9 mouse cellular contexts compared by ENCODE assay signal in the genomic region with DNA sequence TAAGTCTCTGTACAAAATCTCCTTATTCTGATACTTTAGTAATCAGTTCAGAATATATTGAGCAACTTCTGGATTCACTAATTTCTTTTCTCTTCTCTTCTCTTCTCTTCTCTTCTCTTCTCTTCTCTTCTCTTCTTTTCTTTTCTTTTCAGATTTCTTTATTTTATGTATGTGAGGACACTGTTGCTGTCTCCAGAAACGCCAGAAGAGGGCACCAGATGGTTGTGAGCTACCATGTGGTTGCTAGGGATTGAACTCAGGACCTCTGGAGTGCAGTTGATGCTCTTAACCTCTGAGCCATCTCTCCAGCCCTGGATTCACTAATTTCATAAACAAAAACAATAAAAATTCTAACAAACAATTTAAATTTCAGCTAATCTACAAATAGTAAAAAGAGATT. TPM values are rescaled to one million over a fixed set of nuclear protein-coding genes. Genes with fewer than 3 reads are reported as not detected.
A peak's percentile ranks its signal among the peaks of the same experiment; 100 is the strongest.
DNase-seq lines count a peak whose midpoint lies in the region; ATAC-seq lines count a peak whose summit lies in the region.
"Had no signal": no experiment of that assay in that cellular context is flagged by ENCODE, and none has a peak within 500 bp of the region (broad histone marks: within the 10 kb centered on the region; RNA-seq: fewer than 3 reads in every experiment).

No protein-coding gene starts in this region.

- H3K9ac ChIP-seq in hindbrain, embryonic 14.5 days = no peak overlapping the region
- H3K9ac ChIP-seq in hindbrain, embryonic 16.5 days (ENCODE audit: low read depth, low read length) = no peak overlapping the region

- no peak overlapping the region for H3K4me2 ChIP-seq in hindbrain, embryonic 14.5 days (replicated peaks)
- H3K4me2 ChIP-seq in hindbrain, embryonic 16.5 days (ENCODE audit: low read length) = no peak overlapping the region

- no peaks in the 10 kb centered on the region for H3K36me3 ChIP-seq in hindbrain, embryonic 14.5 days (replicated peaks; ENCODE audit: control insufficient read depth, insufficient read depth)
- no peaks in the 10 kb centered on the region for H3K36me3 ChIP-seq in hindbrain, embryonic 16.5 days (ENCODE audit: control insufficient read depth, insufficient read depth, low read length)

- 0% methylated on average over 1 of the region's 1 CpGs for WGBS in hindbrain, embryonic 14.5 days
- 0% methylated on average over 1 of the region's 1 CpGs for WGBS in hindbrain, embryonic 16.5 days

- H3K27me3 ChIP-seq in hindbrain, embryonic 14.5 days (ENCODE audit: control insufficient read depth, insufficient read depth, low read length) = no peaks in the 10 kb centered on the region
- H3K27me3 ChIP-seq in hindbrain, embryonic 16.5 days (replicated peaks; ENCODE audit: control insufficient read depth, insufficient read depth, low read length) = no peaks in the 10 kb centered on the region

- no peaks in the 10 kb centered on the region for H3K9me3 ChIP-seq in hindbrain, embryonic 14.5 days (ENCODE audit: control insufficient read depth, low read length)
- no peaks in the 10 kb centered on the region for H3K9me3 ChIP-seq in hindbrain, embryonic 16.5 days (ENCODE audit: control insufficient read depth, low read length)

- no peak for ATAC-seq in hindbrain, embryonic 14.5 days (ENCODE audit: low FRiP score)
- ATAC-seq in hindbrain, embryonic 16.5 days = no peak
- ATAC-seq in common myeloid progenitor, adult 5-6 weeks (replicated peaks; ENCODE audit: low read depth, poor library complexity, severe bottlenecking) = 0 out of 2 replicates have a peak, but pooled peaks have one; percentile 56

- no peak overlapping the region for H3K27ac ChIP-seq in hindbrain, embryonic 14.5 days
- no peak overlapping the region for H3K27ac ChIP-seq in hindbrain, embryonic 16.5 days (ENCODE audit: low read depth, low read length)

- no peaks in the 10 kb centered on the region for H3K4me1 ChIP-seq in hindbrain, embryonic 14.5 days (replicated peaks; ENCODE audit: control insufficient read depth, insufficient read depth, low read length)
- H3K4me1 ChIP-seq in hindbrain, embryonic 16.5 days (ENCODE audit: control insufficient read depth, insufficient read depth, low read depth, low read length) = no peaks in the 10 kb centered on the region

- peak; percentile 51 for DNase-seq in hindbrain, embryonic 14.5 days (ENCODE audit: low spot score)
- peak; percentile 31 for DNase-seq in CD4-positive helper T cell, adult 2 months (ENCODE audit: low read depth, low spot score)
- DNase-seq in MN1 (ENCODE audit: low spot score) = peak; percentile 51
- peak; percentile 60 to 76 for DNase-seq in layer of hippocampus, postnatal 10 days (ENCODE audit: low spot score in 2 of 2)
- DNase-seq in right cerebral cortex, adult 2 months (ENCODE audit: low spot score in 2 of 2) = peak; percentile 75 to 83
- no peak for DNase-seq in yolk sac, embryonic 10.5 days (ENCODE audit: low spot score)

- no peak overlapping the region for H3K4me3 ChIP-seq in hindbrain, embryonic 14.5 days (replicated peaks; ENCODE audit: low read length)
- no peak overlapping the region for H3K4me3 ChIP-seq in hindbrain, embryonic 16.5 days (ENCODE audit: low read length)

RNA-seq across cellular contexts. Expression of gene Csf2rb, which starts 29.4 kb away (rescaled TPM):
- 0.47 and 1.1 TPM in 2 replicates for polyA plus RNA-seq in hindbrain, embryonic 14.5 days (2014; fragmentation: Nextera tagmentation; extraction: Ambion mirVana)
- polyA plus RNA-seq in hindbrain, embryonic 16.5 days (2015; fragmentation: Nextera tagmentation; extraction: Ambion mirVana) = 0.44 and 0.49 TPM in 2 replicates
- total RNA-seq in common myeloid progenitor, adult 5-6 weeks (2017) = 18.1 and 33.5 TPM in 2 replicates
- total RNA-seq in layer of hippocampus, postnatal 10 days (2021) = 1 to 10 TPM; 1.5 to 2.4 TPM

RNA-seq across cellular contexts. Expression of gene Tex33, which starts 40.8 kb away (rescaled TPM):
- not detected in 2 replicates for polyA plus RNA-seq in hindbrain, embryonic 14.5 days (2014; fragmentation: Nextera tagmentation; extraction: Ambion mirVana)
- polyA plus RNA-seq in hindbrain, embryonic 16.5 days (2015; fragmentation: Nextera tagmentation; extraction: Ambion mirVana) = 0.17 TPM in 1 of 2 replicates, not detected in the other
- total RNA-seq in common myeloid progenitor, adult 5-6 weeks (2017) = not detected in 2 replicates
- total RNA-seq in layer of hippocampus, postnatal 10 days (2021) = under 1 TPM in 1 of 2 experiments, not detected in 1; 0.49 TPM
- total RNA-seq: left cerebral cortex, postnatal 36 days had no signal

RNA-seq across cellular contexts. Expression of gene Csf2rb2, which starts 49.4 kb away (rescaled TPM):
- polyA plus RNA-seq in hindbrain, embryonic 14.5 days (2014; fragmentation: Nextera tagmentation; extraction: Ambion mirVana) = 0.21 and 0.33 TPM in 2 replicates
- polyA plus RNA-seq in hindbrain, embryonic 16.5 days (2015; fragmentation: Nextera tagmentation; extraction: Ambion mirVana) = 0.06 and 0.16 TPM in 2 replicates
- 1.2 and 2.4 TPM in 2 replicates for total RNA-seq in common myeloid progenitor, adult 5-6 weeks (2017)
- 1 to 10 TPM; 2.1 to 3.0 TPM for total RNA-seq in layer of hippocampus, postnatal 10 days (2021)

RNA-seq across cellular contexts. Expression of gene Tst, which starts 50.7 kb away (rescaled TPM):
- 21.4 and 23.7 TPM in 2 replicates for polyA plus RNA-seq in hindbrain, embryonic 14.5 days (2014; fragmentation: Nextera tagmentation; extraction: Ambion mirVana)
- polyA plus RNA-seq in hindbrain, embryonic 16.5 days (2015; fragmentation: Nextera tagmentation; extraction: Ambion mirVana) = 30.3 and 43.5 TPM in 2 replicates
- total RNA-seq in common myeloid progenitor, adult 5-6 weeks (2017) = 7.3 and 11.1 TPM in 2 replicates
- 10 to 100 TPM; 43.7 to 55.4 TPM for total RNA-seq in layer of hippocampus, postnatal 10 days (2021)

RNA-seq across cellular contexts. Expression of gene Mpst, which starts 51.3 kb away (rescaled TPM):
- polyA plus RNA-seq in hindbrain, embryonic 14.5 days (2014; fragmentation: Nextera tagmentation; extraction: Ambion mirVana) = 3.2 and 4.2 TPM in 2 replicates
- 5.1 and 5.2 TPM in 2 replicates for polyA plus RNA-seq in hindbrain, embryonic 16.5 days (2015; fragmentation: Nextera tagmentation; extraction: Ambion mirVana)
- 22.9 and 45.3 TPM in 2 replicates for total RNA-seq in common myeloid progenitor, adult 5-6 weeks (2017)
- total RNA-seq in layer of hippocampus, postnatal 10 days (2021) = 10 to 100 TPM; 50.5 to 55.2 TPM
